Mouse (Mus musculus) ES-Bruce4 (cell line): ENCODE results near the gene Pimreg. TPM values are rescaled to one million over a fixed set of nuclear protein-coding genes. Genes with fewer than 3 reads are reported as not detected.
A peak's percentile ranks its signal among the peaks of the same experiment; 100 is the strongest.

Source experiments
- H3K27ac ChIP-seq: 2 replicates; pipeline ENCODE4 v1.5.1; 2012; ENCODE audit warnings: low read length, inconsistent platforms; ENCODE audit not compliant: insufficient read depth
- H3K27me3 ChIP-seq: 2 replicates; pipeline ENCODE4 v1.6.1; 2012; ENCODE audit warnings: mild to moderate bottlenecking, low read length, inconsistent platforms; ENCODE audit not compliant: control insufficient read depth, poor library complexity, insufficient read depth, severe bottlenecking
- H3K36me3 ChIP-seq: 2 replicates; pipeline ENCODE4 v1.6.1; 2012; ENCODE audit warnings: inconsistent platforms, mild to moderate bottlenecking, low read length, moderate library complexity; ENCODE audit not compliant: control insufficient read depth, poor library complexity, insufficient read depth, severe bottlenecking
- H3K4me1 ChIP-seq: one replicate; pipeline ENCODE4 v1.8.1; 2011; ENCODE audit warnings: low read length; ENCODE audit not compliant: control insufficient read depth, insufficient read depth
- H3K4me3 ChIP-seq: 2 replicates; pipeline ENCODE4 v1.5.1; 2011; ENCODE audit warnings: low read depth, mild to moderate bottlenecking, low read length
- H3K9ac ChIP-seq: 2 replicates; pipeline ENCODE4 v1.6.1; 2012; ENCODE audit warnings: low read depth, mild to moderate bottlenecking, inconsistent platforms; ENCODE audit not compliant: poor library complexity, severe bottlenecking
- H3K9me3 ChIP-seq: replicated peaks from 2 replicates; pipeline ENCODE4 v1.6.1; 2012; ENCODE audit warnings: mild to moderate bottlenecking, low read length, inconsistent platforms; ENCODE audit not compliant: control insufficient read depth, poor library complexity, insufficient read depth, severe bottlenecking
- CTCF ChIP-seq: IDR thresholded peaks from one replicate; pipeline ENCODE4 v1.8.1; 2011; ENCODE audit warnings: low read depth, low read length
- EP300 ChIP-seq: IDR thresholded peaks from 2 replicates; pipeline ENCODE4 v1.6.1; 2011; ENCODE audit warnings: low read depth, low read length; ENCODE audit not compliant: insufficient read depth
- POLR2A ChIP-seq: IDR thresholded peaks from one replicate; pipeline ENCODE4 v1.8.1; 2011; ENCODE audit warnings: low read length; ENCODE audit not compliant: insufficient read depth
- polyA plus RNA-seq: library from polyadenylated mRNA; stranded (reverse); fragments of >200 nt; gene quantifications from 2 replicates; pipeline ENCODE4 v1.2.4, GENCODE M21; 2011; ENCODE audit warnings: low read depth; ENCODE audit not compliant: missing spikeins, insufficient read depth, insufficient read length

The Pimreg gene
- polyA plus RNA-seq, 1 experiment: 43.6 TPM

- Histone ChIP-seq H3K27ac (no peak overlapping the region), H3K9me3 (no peaks in the 10 kb centered on the region), H3K4me3 (peak overlapping the region; percentile 59), H3K27me3 (no peaks in the 10 kb centered on the region), H3K36me3 (no peaks in the 10 kb centered on the region), H3K9ac (peak overlapping the region; percentile 44), H3K4me1 (no peaks in the 10 kb centered on the region)
- TF ChIP-seq CTCF: no peak
These were observed 9.3 kb downstream of the Pimreg start for GRCm38 (mm10) chr11:72050895-72051858.

- H3K4me3 ChIP-seq: no peak overlapping the region
- no peaks in the 10 kb centered on the region for H3K4me1 ChIP-seq
- no peak overlapping the region for H3K27ac ChIP-seq
- H3K27me3 ChIP-seq: no peaks in the 10 kb centered on the region
- H3K9ac ChIP-seq: no peak overlapping the region
- H3K9me3 ChIP-seq: no peaks in the 10 kb centered on the region
- TF ChIP-seq POLR2A (no peak), EP300 (no peak), CTCF (no peak)
- H3K36me3 ChIP-seq: no peaks in the 10 kb centered on the region
These were observed 10.4 kb downstream of the Pimreg start for GRCm38 (mm10) chr11:72052221-72052620.

- H3K9ac ChIP-seq: no peak overlapping the region
- no peak overlapping the region for H3K4me3 ChIP-seq
- H3K27ac ChIP-seq: no peak overlapping the region
- TF ChIP-seq CTCF (peak; percentile 82), EP300 (no peak)
- no peaks in the 10 kb centered on the region for H3K4me1 ChIP-seq
- H3K36me3 ChIP-seq: no peaks in the 10 kb centered on the region
- H3K27me3 ChIP-seq: no peaks in the 10 kb centered on the region
- no peaks in the 10 kb centered on the region for H3K9me3 ChIP-seq
These were observed 10.8 kb downstream of the Pimreg start for GRCm38 (mm10) chr11:72052636-72053035.

GRCm38 (mm10) chr11:72055176-72055575, 13.3 kb downstream of the Pimreg start:
- H3K9me3 ChIP-seq: no peaks in the 10 kb centered on the region
- H3K27me3 ChIP-seq: no peaks in the 10 kb centered on the region
- H3K4me1 ChIP-seq: peaks cover 2% of the 10 kb centered on the region
- no peak for TF ChIP-seq EP300
- TF ChIP-seq POLR2A: no peak
- TF ChIP-seq CTCF: no peak
- no peak overlapping the region for H3K9ac ChIP-seq
- H3K4me3 ChIP-seq: no peak overlapping the region
- no peak overlapping the region for H3K27ac ChIP-seq
- no peaks in the 10 kb centered on the region for H3K36me3 ChIP-seq

GRCm38 (mm10) chr11:72057166-72057565, 15.3 kb downstream of the Pimreg start:
- Histone ChIP-seq H3K27ac (no peak overlapping the region), H3K27me3 (no peaks in the 10 kb centered on the region), H3K4me3 (no peak overlapping the region), H3K36me3 (no peaks in the 10 kb centered on the region), H3K9me3 (no peaks in the 10 kb centered on the region), H3K4me1 (peaks cover 2% of the 10 kb centered on the region), H3K9ac (no peak overlapping the region)
- TF ChIP-seq CTCF (no peak), POLR2A (no peak), EP300 (no peak)

GRCm38 (mm10) chr11:72060416-72060815, 18.6 kb downstream of the Pimreg start:
- H3K27ac ChIP-seq: no peak overlapping the region
- H3K9me3 ChIP-seq: no peaks in the 10 kb centered on the region
- TF ChIP-seq POLR2A (no peak), CTCF (no peak), EP300 (no peak)
- H3K27me3 ChIP-seq: no peaks in the 10 kb centered on the region
- no peak overlapping the region for H3K9ac ChIP-seq
- H3K4me1 ChIP-seq: peaks cover 2% of the 10 kb centered on the region
- no peak overlapping the region for H3K4me3 ChIP-seq
- H3K36me3 ChIP-seq: no peaks in the 10 kb centered on the region
